Mouse (Mus musculus): ENCODE measurements at regions not wholly inside any gene's neighbourhood (a gene's known extent, or its start where the extent isn't known, plus 50 kb on each side); places are given as distances from the start of the nearest gene placed in this dataset.

- no peak for TF ChIP-seq POLR2A (IDR thresholded peaks at IDR 0.05; ENCODE audit: borderline replicate concordance, extremely low read depth, insufficient read depth, insufficient read length)
Measured at GRCm38 (mm10) chr2:117794285-117794684, 317.4 kb upstream of the Thbs1 start.

DNA sequence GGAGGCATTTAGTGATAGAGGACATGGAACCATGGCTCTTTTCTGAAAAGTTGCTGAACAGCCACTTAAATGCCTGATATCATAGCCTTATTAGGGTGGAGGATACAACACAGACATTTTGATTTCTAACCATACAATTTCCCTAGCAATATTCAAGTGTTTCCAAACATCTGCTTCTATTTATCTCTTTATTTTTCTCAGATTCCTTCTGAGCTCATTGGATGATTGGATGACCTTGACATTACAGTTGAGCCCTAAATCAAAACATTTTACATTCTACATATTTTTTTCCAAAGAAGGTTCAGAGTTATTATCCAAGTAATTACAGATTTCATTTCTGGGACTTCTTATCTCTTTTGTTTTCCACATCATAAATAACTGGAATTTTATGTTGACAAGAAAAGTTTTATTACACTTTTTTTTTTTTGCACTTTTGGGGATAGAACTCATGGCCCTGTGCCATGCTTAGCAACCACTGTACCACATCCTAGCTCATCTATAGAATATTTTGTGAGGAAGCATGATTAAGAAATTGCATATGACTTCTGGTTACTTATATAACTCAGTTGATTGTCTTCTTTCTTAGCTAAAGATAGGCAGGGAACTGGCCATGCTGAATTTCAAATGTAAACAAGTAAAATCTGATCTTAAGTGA is 309.6 kb upstream of the Thbs1 start:
- ATAC-seq (ENCODE audit: low FRiP score, low read depth) = no peak
- no peak for TF ChIP-seq POLR2A (IDR thresholded peaks at IDR 0.05; ENCODE audit: borderline replicate concordance, extremely low read depth, insufficient read depth, insufficient read length)
- Histone ChIP-seq H3K27me3 (ENCODE audit: control insufficient read depth, insufficient read depth, low read length) (no peaks in the 10 kb centered on the region), H3K4me3 (replicated peaks; ENCODE audit: low read length) (no peak overlapping the region), H3K4me2 (replicated peaks; ENCODE audit: low read depth, low read length, severe bottlenecking) (no peak overlapping the region), H3K4me1 (ENCODE audit: control insufficient read depth, insufficient read depth, low read length) (0 out of 2 replicates have a peak, but pooled peaks cover 6% of the 10 kb centered on the region), H3K9ac (ENCODE audit: low read depth, low read length, severe bottlenecking) (no peak overlapping the region), H3K9me3 (ENCODE audit: control insufficient read depth, low read length) (no peaks in the 10 kb centered on the region), H3K36me3 (ENCODE audit: control insufficient read depth, insufficient read depth, low read length) (no peaks in the 10 kb centered on the region), H3K27ac (replicated peaks; ENCODE audit: low read depth, low read length) (no peak overlapping the region)
- peak; percentile 30 for DNase-seq (ENCODE audit: low spot score)

More at GRCm38 (mm10) chr2:117794285-117794684, 317.4 kb upstream of the Thbs1 start:
- H3K4me2 ChIP-seq (replicated peaks; ENCODE audit: low read depth, low read length, severe bottlenecking) = no peak overlapping the region
- H3K27me3 ChIP-seq (ENCODE audit: control insufficient read depth, insufficient read depth, low read length) = no peaks in the 10 kb centered on the region
- 23% methylated on average over 1 of the region's 1 CpGs for WGBS
- DNase-seq (ENCODE audit: low spot score) (peak; percentile 32), ATAC-seq (ENCODE audit: low FRiP score, low read depth) (no peak)
- no peak overlapping the region for H3K4me3 ChIP-seq (replicated peaks; ENCODE audit: low read length)
- no peaks in the 10 kb centered on the region for H3K36me3 ChIP-seq (ENCODE audit: control insufficient read depth, insufficient read depth, low read length)
- H3K9me3 ChIP-seq (ENCODE audit: control insufficient read depth, low read length) = no peaks in the 10 kb centered on the region
- H3K4me1 ChIP-seq (ENCODE audit: control insufficient read depth, insufficient read depth, low read length) = peaks cover 17% of the 10 kb centered on the region
- peak overlapping the region; percentile 58 for H3K27ac ChIP-seq (replicated peaks; ENCODE audit: low read depth, low read length)
- H3K9ac ChIP-seq (ENCODE audit: low read depth, low read length, severe bottlenecking) = no peak overlapping the region

- Histone ChIP-seq H3K4me2 (replicated peaks; ENCODE audit: low read depth, low read length, severe bottlenecking) (no peak overlapping the region), H3K36me3 (ENCODE audit: control insufficient read depth, insufficient read depth, low read length) (no peaks in the 10 kb centered on the region), H3K9ac (ENCODE audit: low read depth, low read length, severe bottlenecking) (no peak overlapping the region), H3K27me3 (ENCODE audit: control insufficient read depth, insufficient read depth, low read length) (no peaks in the 10 kb centered on the region), H3K4me3 (replicated peaks; ENCODE audit: low read length) (no peak overlapping the region), H3K9me3 (ENCODE audit: control insufficient read depth, low read length) (no peaks in the 10 kb centered on the region), H3K27ac (replicated peaks; ENCODE audit: low read depth, low read length) (no peak overlapping the region), H3K4me1 (ENCODE audit: control insufficient read depth, insufficient read depth, low read length) (0 out of 2 replicates have a peak, but pooled peaks cover 6% of the 10 kb centered on the region)
- 71% methylated on average over 2 of the region's 2 CpGs for WGBS
- TF ChIP-seq POLR2A (IDR thresholded peaks at IDR 0.05; ENCODE audit: borderline replicate concordance, extremely low read depth, insufficient read depth, insufficient read length) = no peak
- ATAC-seq (ENCODE audit: low FRiP score, low read depth) (no peak), DNase-seq (ENCODE audit: low spot score) (no peak)
Measured at GRCm38 (mm10) chr2:117802686-117803085, 309.0 kb upstream of the Thbs1 start.

DNA sequence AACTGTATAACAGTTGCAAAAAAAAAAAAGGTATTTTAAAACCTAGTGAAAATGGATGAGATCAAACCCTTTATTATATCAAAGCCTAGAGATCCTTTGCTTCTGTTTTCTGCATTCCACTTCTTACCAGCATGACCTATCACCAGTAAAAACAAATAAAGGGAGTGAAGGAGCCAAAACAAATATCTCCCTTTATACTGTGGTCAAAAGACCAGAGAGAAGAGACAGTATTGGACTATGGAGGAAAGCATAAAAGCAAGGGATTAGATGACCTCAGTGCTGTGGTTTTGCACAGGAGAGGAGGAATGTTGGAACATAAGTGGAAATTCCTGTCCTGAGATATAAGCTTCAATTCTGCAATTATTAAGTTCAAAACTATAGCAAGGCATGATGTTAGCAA is 307.0 kb upstream of the Thbs1 start:
- H3K9me3 ChIP-seq (ENCODE audit: control insufficient read depth, low read length) = no peaks in the 10 kb centered on the region
- H3K4me3 ChIP-seq (replicated peaks; ENCODE audit: low read length) = no peak overlapping the region
- H3K27ac ChIP-seq (replicated peaks; ENCODE audit: low read depth, low read length) = no peak overlapping the region
- no peak overlapping the region for H3K9ac ChIP-seq (ENCODE audit: low read depth, low read length, severe bottlenecking)
- DNase-seq (ENCODE audit: low spot score) (no peak), ATAC-seq (ENCODE audit: low FRiP score, low read depth) (no peak)
- no peak for TF ChIP-seq POLR2A (IDR thresholded peaks at IDR 0.05; ENCODE audit: borderline replicate concordance, extremely low read depth, insufficient read depth, insufficient read length)
- H3K36me3 ChIP-seq (ENCODE audit: control insufficient read depth, insufficient read depth, low read length) = no peaks in the 10 kb centered on the region
- no peaks in the 10 kb centered on the region for H3K27me3 ChIP-seq (ENCODE audit: control insufficient read depth, insufficient read depth, low read length)
- H3K4me1 ChIP-seq (ENCODE audit: control insufficient read depth, insufficient read depth, low read length) = no peaks in the 10 kb centered on the region
- no peak overlapping the region for H3K4me2 ChIP-seq (replicated peaks; ENCODE audit: low read depth, low read length, severe bottlenecking)

- Histone ChIP-seq H3K9me3 (ENCODE audit: control insufficient read depth, low read length) (no peaks in the 10 kb centered on the region), H3K27me3 (ENCODE audit: control insufficient read depth, insufficient read depth, low read length) (no peaks in the 10 kb centered on the region), H3K27ac (replicated peaks; ENCODE audit: low read depth, low read length) (no peak overlapping the region), H3K4me1 (ENCODE audit: control insufficient read depth, insufficient read depth, low read length) (0 out of 2 replicates have a peak, but pooled peaks cover 4% of the 10 kb centered on the region), H3K4me2 (replicated peaks; ENCODE audit: low read depth, low read length, severe bottlenecking) (no peak overlapping the region), H3K4me3 (replicated peaks; ENCODE audit: low read length) (no peak overlapping the region), H3K36me3 (ENCODE audit: control insufficient read depth, insufficient read depth, low read length) (no peaks in the 10 kb centered on the region), H3K9ac (ENCODE audit: low read depth, low read length, severe bottlenecking) (no peak overlapping the region)
- no peak for TF ChIP-seq POLR2A (IDR thresholded peaks at IDR 0.05; ENCODE audit: borderline replicate concordance, extremely low read depth, insufficient read depth, insufficient read length)
- ATAC-seq (ENCODE audit: low FRiP score, low read depth) (no peak), DNase-seq (ENCODE audit: low spot score) (no peak)
- 75% methylated on average over 3 of the region's 3 CpGs for WGBS
Measured at GRCm38 (mm10) chr2:117807121-117807520, 304.6 kb upstream of the Thbs1 start.
